Comparison of ENCODE assay signal across 25 mouse cellular contexts in the genomic region with DNA sequence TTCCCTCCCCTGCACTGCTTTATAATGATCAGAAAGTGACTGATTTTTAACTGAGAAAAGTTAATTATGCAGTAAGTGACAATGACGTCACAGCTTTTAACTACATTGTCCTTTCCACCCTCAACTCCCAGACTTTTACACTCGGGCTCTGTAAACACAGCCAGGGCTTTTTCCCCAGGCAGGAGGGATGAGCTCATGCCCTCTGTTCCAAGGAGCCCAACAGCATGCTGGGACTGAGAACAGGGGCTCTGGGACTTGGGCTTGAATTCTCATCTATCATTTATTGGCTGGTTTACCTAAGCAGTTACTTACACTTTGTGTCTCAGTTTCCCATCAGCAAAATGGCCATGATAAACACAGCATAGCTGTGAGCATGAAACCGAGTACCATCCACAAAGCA.
DNase-seq lines count a peak whose midpoint lies in the region; ATAC-seq lines count a peak whose summit lies in the region.
"Had no signal": no experiment of that assay in that cellular context is flagged by ENCODE, and none has a peak within 500 bp of the region (broad histone marks: within the 10 kb centered on the region; RNA-seq: fewer than 3 reads in every experiment).

No protein-coding gene starts in this region.

- no peak for DNase-seq in hindbrain, embryonic 11.5 days (ENCODE audit: low spot score)
- peak; percentile 73 for DNase-seq in midbrain, embryonic 11.5 days (ENCODE audit: low spot score, missing footprints)
- no peak for DNase-seq in gastrocnemius, postnatal 10 days
- DNase-seq in urinary bladder, postnatal 4 days (ENCODE audit: low spot score in 2 of 2) = no peak
- DNase-seq: adrenal gland, postnatal 14 days; cerebellum, adult 18-20 months; kidney, adult 8-10 months; kidney, postnatal 4 days; spleen, adult 18-20 months; thymus, adult 2 months; thymus, postnatal 36 days had no signal

- ATAC-seq in hindbrain, embryonic 15.5 days (ENCODE audit: low FRiP score, low read depth) = no peak
- no peak for ATAC-seq in hindbrain, embryonic 11.5 days (ENCODE audit: low FRiP score)
- ATAC-seq in midbrain, embryonic 11.5 days (ENCODE audit: low FRiP score) = no peak
- ATAC-seq in midbrain, embryonic 16.5 days = no peak
- no peak for ATAC-seq in embryonic facial prominence, embryonic 13.5 days (ENCODE audit: insufficient number of reproducible peaks, insufficient read depth, low FRiP score, low TSS enrichment, low read depth)
- ATAC-seq: CD4-positive, CD25-positive, alpha-beta regulatory T cell, adult 4 months; forebrain, embryonic 16.5 days; midbrain, embryonic 13.5 days had no signal

- no peak overlapping the region for H3K4me2 ChIP-seq in hindbrain, embryonic 15.5 days
- no peak overlapping the region for H3K4me2 ChIP-seq in hindbrain, embryonic 11.5 days (replicated peaks; ENCODE audit: low read depth, low read length)
- H3K4me2 ChIP-seq in midbrain, embryonic 11.5 days = no peak overlapping the region
- H3K4me2 ChIP-seq in midbrain, embryonic 16.5 days (ENCODE audit: low read length) = no peak overlapping the region
- H3K4me2 ChIP-seq in embryonic facial prominence, embryonic 13.5 days = no peak overlapping the region
- H3K4me2 ChIP-seq: heart, embryonic 15.5 days; hindbrain, embryonic 14.5 days; limb, embryonic 12.5 days; liver, embryonic 15.5 days; lung, embryonic 15.5 days; midbrain, embryonic 13.5 days had no signal

- peaks cover 3% of the 10 kb centered on the region; the same call in 1 of the 2 replicates for H3K36me3 ChIP-seq in hindbrain, embryonic 15.5 days
- no peaks in the 10 kb centered on the region for H3K36me3 ChIP-seq in hindbrain, embryonic 11.5 days (ENCODE audit: control insufficient read depth, insufficient read depth, low read length)
- H3K36me3 ChIP-seq in midbrain, embryonic 11.5 days (ENCODE audit: control insufficient read depth, insufficient read depth, low read length) = no peaks in the 10 kb centered on the region
- H3K36me3 ChIP-seq in midbrain, embryonic 16.5 days (ENCODE audit: control insufficient read depth, insufficient read depth, low read length) = peaks cover 6% of the 10 kb centered on the region; the same call in 1 of the 2 replicates
- peaks cover 18% of the 10 kb centered on the region for H3K36me3 ChIP-seq in embryonic facial prominence, embryonic 13.5 days
- H3K36me3 ChIP-seq: lung, embryonic 15.5 days; midbrain, embryonic 13.5 days had no signal

- no peaks in the 10 kb centered on the region for H3K9me3 ChIP-seq in hindbrain, embryonic 15.5 days
- H3K9me3 ChIP-seq in hindbrain, embryonic 11.5 days (ENCODE audit: control insufficient read depth, low read length) = no peaks in the 10 kb centered on the region
- no peaks in the 10 kb centered on the region for H3K9me3 ChIP-seq in midbrain, embryonic 11.5 days (ENCODE audit: control insufficient read depth, low read length)
- H3K9me3 ChIP-seq in midbrain, embryonic 16.5 days (replicated peaks; ENCODE audit: control insufficient read depth, low read length, poor library complexity, severe bottlenecking) = no peaks in the 10 kb centered on the region
- no peaks in the 10 kb centered on the region for H3K9me3 ChIP-seq in embryonic facial prominence, embryonic 13.5 days
- H3K9me3 ChIP-seq: forebrain, embryonic 10.5 days; heart, embryonic 10.5 days; heart, embryonic 15.5 days; limb, embryonic 12.5 days; liver, embryonic 15.5 days; lung, embryonic 15.5 days; midbrain, embryonic 13.5 days had no signal

- no peak overlapping the region for H3K9ac ChIP-seq in hindbrain, embryonic 15.5 days
- no peak overlapping the region for H3K9ac ChIP-seq in hindbrain, embryonic 11.5 days (ENCODE audit: low read depth, low read length)
- H3K9ac ChIP-seq in midbrain, embryonic 11.5 days (ENCODE audit: low read length) = no peak overlapping the region
- no peak overlapping the region for H3K9ac ChIP-seq in midbrain, embryonic 16.5 days (ENCODE audit: low read depth, low read length)
- H3K9ac ChIP-seq in embryonic facial prominence, embryonic 13.5 days = no peak overlapping the region
- H3K9ac ChIP-seq: heart, embryonic 15.5 days; hindbrain, embryonic 14.5 days; limb, embryonic 12.5 days; liver, embryonic 15.5 days; lung, embryonic 15.5 days; midbrain, embryonic 13.5 days had no signal

- H3K27ac ChIP-seq in hindbrain, embryonic 15.5 days (replicated peaks) = 0 out of 2 replicates have a peak overlapping the region, but pooled peaks have one; percentile 4
- H3K27ac ChIP-seq in hindbrain, embryonic 11.5 days (ENCODE audit: low read depth, low read length) = no peak overlapping the region
- no peak overlapping the region for H3K27ac ChIP-seq in midbrain, embryonic 11.5 days (ENCODE audit: low read depth, low read length)
- H3K27ac ChIP-seq in midbrain, embryonic 16.5 days (ENCODE audit: low read length) = no peak overlapping the region
- 0 out of 2 replicates have a peak overlapping the region, but pooled peaks have one; percentile 34 for H3K27ac ChIP-seq in embryonic facial prominence, embryonic 13.5 days
- H3K27ac ChIP-seq: heart, embryonic 10.5 days; heart, embryonic 15.5 days; hindbrain, embryonic 14.5 days; kidney, postnatal 0 days; limb, embryonic 12.5 days; liver, embryonic 15.5 days; lung, embryonic 15.5 days; midbrain, embryonic 13.5 days had no signal

- 39% methylated on average over 3 of the region's 3 CpGs for WGBS in hindbrain, embryonic 15.5 days
- 65% methylated on average over 3 of the region's 3 CpGs for WGBS in hindbrain, embryonic 11.5 days
- WGBS in midbrain, embryonic 11.5 days = 60% methylated on average over 3 of the region's 3 CpGs
- 32% methylated on average over 3 of the region's 3 CpGs for WGBS in midbrain, embryonic 16.5 days
- WGBS in embryonic facial prominence, embryonic 13.5 days = 42% methylated on average over 3 of the region's 3 CpGs

- no peaks in the 10 kb centered on the region for H3K4me1 ChIP-seq in hindbrain, embryonic 15.5 days (replicated peaks)
- no peaks in the 10 kb centered on the region for H3K4me1 ChIP-seq in hindbrain, embryonic 11.5 days (replicated peaks; ENCODE audit: control insufficient read depth, insufficient read depth, low read length)
- no peaks in the 10 kb centered on the region for H3K4me1 ChIP-seq in midbrain, embryonic 11.5 days (ENCODE audit: control insufficient read depth, insufficient read depth, low read length)
- peaks cover 2% of the 10 kb centered on the region; the same call in 1 of the 2 replicates for H3K4me1 ChIP-seq in midbrain, embryonic 16.5 days (ENCODE audit: control insufficient read depth, insufficient read depth, low read length)
- H3K4me1 ChIP-seq in embryonic facial prominence, embryonic 13.5 days = peaks cover 26% of the 10 kb centered on the region
- H3K4me1 ChIP-seq: heart, embryonic 10.5 days; heart, embryonic 15.5 days; liver, embryonic 15.5 days; midbrain, embryonic 13.5 days had no signal

- no peak overlapping the region for H3K4me3 ChIP-seq in hindbrain, embryonic 15.5 days
- no peak overlapping the region for H3K4me3 ChIP-seq in hindbrain, embryonic 11.5 days (ENCODE audit: low read depth, low read length)
- H3K4me3 ChIP-seq in midbrain, embryonic 11.5 days (ENCODE audit: low read depth, low read length) = no peak overlapping the region
- H3K4me3 ChIP-seq in midbrain, embryonic 16.5 days (ENCODE audit: low read depth, low read length) = no peak overlapping the region
- H3K4me3 ChIP-seq in embryonic facial prominence, embryonic 13.5 days = no peak overlapping the region
- H3K4me3 ChIP-seq: forebrain, embryonic 10.5 days; heart, embryonic 10.5 days; heart, embryonic 15.5 days; limb, embryonic 12.5 days; liver, embryonic 15.5 days; lung, embryonic 15.5 days; midbrain, embryonic 13.5 days had no signal

- H3K27me3 ChIP-seq in hindbrain, embryonic 15.5 days = no peaks in the 10 kb centered on the region
- no peaks in the 10 kb centered on the region for H3K27me3 ChIP-seq in hindbrain, embryonic 11.5 days (ENCODE audit: control insufficient read depth, insufficient read depth, low read length)
- no peaks in the 10 kb centered on the region for H3K27me3 ChIP-seq in midbrain, embryonic 11.5 days (ENCODE audit: control insufficient read depth, insufficient read depth, low read length)
- H3K27me3 ChIP-seq in midbrain, embryonic 16.5 days (ENCODE audit: control insufficient read depth, insufficient read depth, low read depth, low read length) = no peaks in the 10 kb centered on the region; the same call in 1 of the 2 replicates
- H3K27me3 ChIP-seq in embryonic facial prominence, embryonic 13.5 days = no peaks in the 10 kb centered on the region
- H3K27me3 ChIP-seq: heart, embryonic 15.5 days; limb, embryonic 12.5 days; liver, embryonic 15.5 days; lung, embryonic 15.5 days; midbrain, embryonic 13.5 days had no signal

Comparison
In these comparisons a context has a peak if more than half of its experiments do, and no peak if none do; other contexts are left out.
1. H3K27ac ChIP-seq: peak in hindbrain, embryonic 15.5 days (single experiment) and embryonic facial prominence, embryonic 13.5 days (single experiment); none in hindbrain, embryonic 11.5 days (single experiment), midbrain, embryonic 11.5 days (single experiment) and midbrain, embryonic 16.5 days (single experiment).